Mouse (Mus musculus) urinary bladder, postnatal 10 days (tissue): ENCODE measurements around the gene Olfr598.
"Not testable (repeated sequence)": the region's sequence is repeated elsewhere in the genome, so short reads cannot be mapped to it uniquely, and the experiment has no call there.

Experiments
- DNase-seq: peaks from one replicate; pipeline ENCODE4 v3.0.0; 2022; ENCODE audit warnings: low spot score

The Olfr598 gene

DNA sequence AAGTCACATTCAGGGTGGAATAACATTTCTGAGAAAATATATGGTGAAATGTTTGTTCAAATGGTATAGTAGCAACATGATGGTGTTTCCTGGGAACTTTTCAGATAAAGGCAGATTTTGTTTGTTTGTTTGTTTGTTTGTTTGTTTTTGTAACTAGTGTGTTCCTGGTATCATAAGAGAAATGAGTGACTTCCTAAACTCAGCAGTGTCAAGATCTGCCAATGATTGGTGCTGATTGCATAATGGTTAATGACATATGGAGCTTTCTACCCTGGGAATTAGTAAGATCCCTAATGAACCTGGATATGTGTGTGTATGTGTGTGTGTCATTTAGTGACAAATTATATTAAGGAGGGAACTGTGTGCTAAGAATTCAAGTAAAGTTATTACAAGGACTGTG lies at the start of gene Olfr598:
Gene Olfr598, plus strand, starts transcription at position 301 of the 400 bp plus-strand sequence.
- DNase-seq: no peak

DNA sequence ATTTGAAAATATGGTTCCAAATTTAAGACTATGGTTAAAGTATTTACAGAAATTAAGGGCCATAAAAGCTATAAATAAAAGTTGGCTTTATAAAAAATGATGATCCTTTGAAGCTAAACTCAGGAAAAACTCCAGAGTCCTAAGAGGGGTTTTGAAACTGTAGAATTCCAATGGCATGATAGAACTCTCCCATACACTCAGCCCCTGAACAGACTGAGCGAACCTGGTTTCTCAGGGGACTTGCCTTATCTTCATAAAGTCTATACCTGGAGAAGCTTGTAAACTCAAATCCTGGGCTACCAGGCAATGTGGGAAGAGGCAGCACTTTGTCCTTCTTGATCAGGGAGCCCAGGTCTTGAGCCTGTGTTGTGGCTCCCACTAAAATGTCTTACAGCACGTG lies 18.0 kb upstream of the Olfr598 start, which contains the start of gene Olfr596:
Gene Olfr596, plus strand, starts transcription at position 301 of the 400 bp plus-strand sequence.
- DNase-seq: not testable (repeated sequence)

DNA sequence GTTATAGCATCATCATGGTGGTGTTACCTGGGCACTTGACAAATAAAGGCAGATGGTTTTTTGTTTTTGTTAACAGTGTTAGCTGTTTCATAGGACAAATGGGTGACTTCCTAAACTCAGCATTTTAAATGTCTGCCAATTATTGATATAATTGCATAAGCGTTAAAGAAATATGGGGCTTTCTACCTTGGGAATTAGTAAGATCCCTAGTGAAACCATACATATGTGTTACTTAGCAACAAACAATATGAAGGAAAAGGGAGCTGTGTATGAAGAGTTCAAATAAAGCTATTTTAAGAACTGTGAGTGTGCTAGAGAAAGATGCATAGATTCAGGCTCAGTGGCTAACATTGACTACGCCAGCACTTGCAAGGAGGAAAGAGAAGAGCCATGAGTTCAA lies 7.4 kb upstream of the Olfr598 start, which contains the start of gene Olfr597:
Gene Olfr597, plus strand, starts transcription at position 301 of the 400 bp plus-strand sequence.
- not testable (repeated sequence) for DNase-seq

DNA sequence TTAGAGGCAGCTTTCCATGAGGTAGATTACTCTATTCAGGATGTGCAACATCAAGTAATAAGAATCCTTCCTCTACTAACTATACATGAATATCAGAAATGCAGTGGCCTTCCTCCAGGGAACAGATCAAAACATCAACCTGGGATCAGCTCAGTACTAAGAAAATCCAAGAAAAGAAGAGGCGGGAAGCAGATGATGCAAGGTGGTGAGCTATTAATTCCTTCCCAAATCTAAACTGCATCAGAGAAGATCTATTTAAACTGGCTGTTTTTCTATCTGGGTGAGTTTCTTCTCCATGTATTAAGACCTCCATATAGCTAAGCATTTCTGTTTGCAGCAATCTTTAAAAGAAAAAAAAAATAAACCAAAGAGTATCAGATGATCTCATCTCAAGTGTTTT lies 12.2 kb downstream of the Olfr598 start, which contains the start of gene Olfr599:
Gene Olfr599, plus strand, starts transcription at position 301 of the 400 bp plus-strand sequence.
- DNase-seq: no peak

DNA sequence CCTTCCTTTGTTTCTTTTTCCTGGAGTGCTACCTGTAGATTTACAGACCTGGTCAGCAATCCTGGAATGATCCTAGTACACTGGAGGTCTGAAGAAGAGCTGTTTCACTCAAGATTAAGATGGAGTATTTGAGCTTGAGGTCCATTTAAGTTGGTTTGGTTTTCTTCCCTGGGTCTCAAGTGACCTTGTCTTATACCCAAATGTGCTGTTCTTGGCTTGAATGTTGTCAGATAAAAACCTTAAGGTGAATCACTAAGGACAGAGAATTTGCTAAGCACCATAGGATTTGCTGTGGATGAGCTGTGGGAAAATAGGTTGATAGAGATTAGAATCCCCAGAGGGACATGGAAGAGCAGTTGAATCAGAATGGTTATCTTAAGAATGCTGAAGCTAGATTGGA lies 26.2 kb downstream of the Olfr598 start, which contains the start of gene Olfr600:
Gene Olfr600, minus strand, starts transcription at position 101 of the 400 bp plus-strand sequence.
- DNase-seq: no peak

DNA sequence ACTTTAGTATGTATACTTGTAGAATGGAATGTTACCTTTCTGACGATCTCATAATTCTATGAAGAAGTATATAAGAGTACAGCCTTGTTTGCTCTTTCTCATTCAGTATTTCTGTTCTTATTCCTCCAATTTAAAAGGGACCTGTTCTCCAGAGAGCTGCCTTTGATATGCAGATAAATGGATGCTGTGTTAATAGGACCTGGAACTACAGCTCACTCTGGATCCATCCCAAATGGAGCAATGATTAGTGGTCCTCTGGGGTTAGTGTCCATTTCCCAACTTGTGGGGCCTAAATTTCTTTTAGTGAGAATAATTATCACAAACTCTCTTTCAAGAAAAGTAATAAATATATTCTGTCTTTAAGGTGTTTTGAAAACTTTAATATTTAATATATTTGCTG lies 39.2 kb downstream of the Olfr598 start, which contains the start of gene Olfr601:
Gene Olfr601, minus strand, starts transcription at position 101 of the 400 bp plus-strand sequence.
- no peak for DNase-seq
